Mouse (Mus musculus): Measurements from ENCODE around the gene Ucp3. TPM values are rescaled to one million over a fixed set of nuclear protein-coding genes. Genes with fewer than 3 reads are reported as not detected.
"Not testable (repeated sequence)": the region's sequence is repeated elsewhere in the genome, so short reads cannot be mapped to it uniquely, and the experiment has no call there.

The Ucp3 gene
- total RNA-seq, 2 experiments from 2014 or later: 2.3 to 2.8 TPM

DNA sequence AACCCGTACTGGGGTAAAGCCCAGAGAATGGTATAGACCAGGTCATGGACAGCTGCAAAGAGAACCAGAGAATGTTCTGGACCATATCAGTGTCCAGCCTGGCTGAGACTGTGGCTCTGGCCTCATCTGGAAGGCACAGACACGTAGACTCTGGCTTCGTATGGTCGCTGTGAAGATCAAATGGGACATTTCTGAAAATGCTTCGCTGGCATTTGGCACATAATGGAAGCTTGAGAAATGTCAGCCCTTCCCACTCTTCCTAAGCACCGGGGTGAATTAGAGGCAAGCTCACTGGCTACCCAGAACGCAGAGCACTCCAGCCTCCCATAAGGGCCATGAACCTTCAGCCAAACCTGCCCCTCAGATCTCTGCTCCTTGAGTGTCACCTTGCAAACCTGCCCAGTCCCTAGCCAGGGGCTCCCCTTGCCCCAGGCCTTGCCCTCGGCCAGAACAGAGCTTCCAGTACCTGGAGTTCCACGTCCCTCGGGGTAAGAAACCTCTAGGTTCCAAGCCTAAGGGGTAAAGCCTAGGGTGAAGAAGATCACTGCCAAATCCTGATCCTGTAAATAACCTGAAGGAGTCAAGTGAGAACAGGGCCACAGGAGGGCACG lies 1.9 kb upstream of the Ucp3 start:
- intact Hi-C loops (cut with DNase I): no loop called here
- DNase-seq (ENCODE audit: low spot score in 2 of 2): no peak

DNA sequence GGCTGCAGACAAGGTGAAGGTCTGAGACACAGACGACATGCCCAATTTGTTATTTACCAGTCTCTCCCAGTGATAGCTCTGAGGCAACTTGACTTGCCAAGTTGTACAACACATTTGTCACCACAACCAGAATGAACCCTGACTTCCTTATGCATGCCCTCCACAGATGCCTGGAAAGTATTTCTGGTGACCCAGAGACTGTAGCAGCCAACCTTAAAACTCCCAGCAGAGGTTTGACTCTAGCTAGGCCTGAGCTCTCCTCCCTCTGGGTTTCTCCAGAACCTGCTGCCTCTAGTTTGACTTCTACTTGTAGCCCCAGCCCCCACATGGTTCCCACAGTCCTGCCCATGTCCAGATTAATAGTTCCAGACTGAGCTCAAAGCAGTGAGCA lies 1.4 kb upstream of the Ucp3 start:
- intact Hi-C loops (cut with DNase I): no loop called here
- DNase-seq (ENCODE audit: low spot score in 2 of 2): no peak

DNA sequence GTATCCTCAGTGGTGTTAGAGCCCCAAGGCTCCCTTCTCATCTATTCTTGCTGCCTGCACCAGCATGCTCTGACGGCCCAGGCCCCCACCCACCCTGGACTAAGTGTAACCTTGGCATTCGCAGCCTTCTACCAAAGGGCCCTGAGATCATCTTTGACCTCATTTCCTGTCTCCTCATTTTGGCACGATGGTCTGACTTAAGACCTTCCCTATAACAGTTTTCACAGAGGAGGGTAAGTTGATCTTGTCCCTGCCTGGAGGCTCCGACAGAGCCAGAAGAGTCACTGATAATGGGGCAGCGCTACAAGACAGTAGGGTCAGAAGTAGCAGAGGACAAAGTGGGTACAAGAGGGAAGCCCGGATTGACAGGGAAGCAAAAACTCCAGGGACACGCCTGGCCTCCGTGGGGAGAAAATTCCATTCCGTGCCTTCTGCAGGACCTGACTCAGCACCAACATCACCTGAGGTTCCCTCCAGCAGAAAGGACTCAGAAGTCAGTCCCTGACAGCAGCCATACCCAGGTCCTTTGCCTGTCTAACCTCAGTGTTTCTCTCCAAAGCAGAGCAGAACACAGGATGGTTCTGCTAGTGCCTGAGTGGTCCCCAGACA lies 1.2 kb downstream of the Ucp3 start:
- no peak for DNase-seq (ENCODE audit: low spot score in 2 of 2)
- intact Hi-C loops (cut with DNase I): no loop called here

- DNase-seq (ENCODE audit: low spot score in 2 of 2): no peak
- intact Hi-C loops (cut with DNase I): no loop called here
These were observed 1.9 kb downstream of the Ucp3 start for GRCm38 (mm10) chr7:100474680-100475079.

- DNase-seq (ENCODE audit: low spot score in 2 of 2): no peak
- intact Hi-C loops (cut with DNase I): no loop called here
These were observed 6.5 kb downstream of the Ucp3 start for GRCm38 (mm10) chr7:100479100-100479822.

- intact Hi-C loops (cut with DNase I): no loop called here
- DNase-seq (ENCODE audit: low spot score in 2 of 2): no peak
These were observed 7.0 kb downstream of the Ucp3 start for GRCm38 (mm10) chr7:100479823-100480164.

DNA sequence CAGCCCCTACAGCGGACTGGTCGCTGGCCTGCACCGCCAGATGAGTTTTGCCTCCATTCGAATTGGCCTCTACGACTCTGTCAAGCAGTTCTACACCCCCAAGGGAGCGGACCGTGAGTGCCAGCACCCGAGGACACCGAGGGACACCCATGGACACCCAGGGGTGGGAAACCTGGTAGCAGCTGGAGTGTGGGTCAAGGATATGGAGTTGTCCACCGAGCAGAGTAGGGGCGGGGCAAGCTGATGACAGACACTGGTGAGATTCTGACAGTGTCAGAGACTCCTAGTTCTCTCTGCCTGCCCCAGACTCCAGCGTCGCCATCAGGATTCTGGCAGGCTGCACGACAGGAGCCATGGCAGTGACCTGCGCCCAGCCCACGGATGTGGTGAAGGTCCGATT lies 7.4 kb downstream of the Ucp3 start:
- intact Hi-C loops (cut with DNase I): no loop called here
- DNase-seq (ENCODE audit: low spot score in 2 of 2): no peak

DNA sequence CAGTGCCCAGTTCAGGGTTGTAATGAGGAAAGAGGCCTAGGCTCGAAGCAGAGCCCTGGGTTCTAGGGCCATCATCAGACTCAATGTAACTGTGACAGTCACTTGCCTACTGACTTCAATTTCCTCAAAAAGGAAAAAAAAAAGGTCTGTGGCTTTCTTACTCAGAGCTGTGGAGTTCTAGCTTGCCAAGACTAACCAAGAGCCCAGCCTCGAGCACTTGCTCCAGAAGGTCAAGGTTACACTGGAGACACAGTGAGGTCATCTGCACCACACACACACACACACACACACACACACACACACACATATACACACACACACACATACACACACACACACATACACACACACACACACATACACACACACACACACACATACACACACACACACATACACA lies 9.3 kb downstream of the Ucp3 start:
- intact Hi-C loops (cut with DNase I); DNase-seq (ENCODE audit: low spot score in 2 of 2): not testable (repeated sequence)

- no peak for DNase-seq (ENCODE audit: low spot score in 2 of 2)
- intact Hi-C loops (cut with DNase I): no loop called here
These were observed 11.7 kb downstream of the Ucp3 start for GRCm38 (mm10) chr7:100484493-100484892.

DNA sequence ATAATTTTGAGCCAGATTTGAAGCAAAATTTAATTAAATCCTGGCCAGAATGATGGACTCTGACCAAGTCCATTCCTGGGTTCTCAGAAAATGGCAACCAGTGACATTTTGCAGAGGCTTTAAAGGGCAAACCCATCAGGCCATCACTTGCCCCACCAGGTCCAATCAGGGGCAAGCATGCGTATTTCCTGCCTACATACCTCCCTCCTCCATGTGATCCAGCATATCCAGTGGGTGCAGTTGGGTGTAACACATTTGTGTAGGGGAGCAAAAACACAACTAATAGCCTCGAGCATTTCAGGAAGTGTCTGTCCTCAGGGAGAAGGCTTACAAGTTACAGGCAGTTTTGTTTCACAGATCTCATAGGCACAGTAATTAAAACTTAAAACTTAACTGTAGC lies 14.5 kb downstream of the Ucp3 start:
- DNase-seq (ENCODE audit: low spot score in 2 of 2): no peak
- intact Hi-C loops (cut with DNase I): no loop called here

GRCm38 (mm10) chr7:100488474-100489048 lies 15.8 kb downstream of the Ucp3 start:
- DNase-seq (ENCODE audit: low spot score in 2 of 2): no peak
- intact Hi-C loops (cut with DNase I): no loop called here

GRCm38 (mm10) chr7:100492391-100493116 lies 19.8 kb downstream of the Ucp3 start:
- no peak for DNase-seq (ENCODE audit: low spot score in 2 of 2)
- intact Hi-C loops (cut with DNase I): no loop called here

DNA sequence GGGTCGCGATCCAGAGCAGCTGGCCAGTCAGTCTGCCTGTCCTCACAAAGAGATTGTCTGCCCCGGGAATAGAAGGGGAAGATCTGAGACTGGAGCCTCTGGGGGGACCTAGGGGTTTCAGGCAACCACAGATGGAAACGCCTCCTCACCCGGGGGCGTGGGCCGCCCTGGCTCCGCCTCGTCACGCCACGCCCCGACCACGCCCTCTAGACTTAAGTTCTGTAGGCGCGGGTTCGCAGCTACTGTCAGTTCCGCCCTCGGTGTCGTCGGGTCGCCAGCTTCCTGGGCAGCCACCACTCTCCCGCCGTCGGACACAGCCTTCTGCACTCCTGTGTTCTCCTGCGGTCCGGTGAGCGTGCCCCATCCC lies 20.3 kb downstream of the Ucp3 start, which contains the start of gene Ucp2:
Gene Ucp2, plus strand, starts transcription at position 221 of the 367 bp plus-strand sequence.
- DNase-seq (ENCODE audit: low spot score in 2 of 2): peak; percentile 48 to 57
- intact Hi-C loops (cut with DNase I): no loop called here

GRCm38 (mm10) chr7:100493484-100494414 lies 21.0 kb downstream of the Ucp3 start:
- intact Hi-C loops (cut with DNase I): no loop called here
- no peak for DNase-seq (ENCODE audit: low spot score in 2 of 2)

- DNase-seq (ENCODE audit: low spot score in 2 of 2): no peak
- intact Hi-C loops (cut with DNase I): no loop called here
These were observed 21.6 kb downstream of the Ucp3 start for GRCm38 (mm10) chr7:100494415-100494831.

GRCm38 (mm10) chr7:100495042-100495441 lies 22.3 kb downstream of the Ucp3 start:
- no peak for DNase-seq (ENCODE audit: low spot score in 2 of 2)
- intact Hi-C loops (cut with DNase I): no loop called here

GRCm38 (mm10) chr7:100495581-100496251 lies 22.9 kb downstream of the Ucp3 start:
- intact Hi-C loops (cut with DNase I): no loop called here
- DNase-seq (ENCODE audit: low spot score in 2 of 2): peak; percentile 67 to 72

GRCm38 (mm10) chr7:100496371-100496770 lies 23.6 kb downstream of the Ucp3 start:
- intact Hi-C loops (cut with DNase I): no loop called here
- no peak for DNase-seq (ENCODE audit: low spot score in 2 of 2)

DNA sequence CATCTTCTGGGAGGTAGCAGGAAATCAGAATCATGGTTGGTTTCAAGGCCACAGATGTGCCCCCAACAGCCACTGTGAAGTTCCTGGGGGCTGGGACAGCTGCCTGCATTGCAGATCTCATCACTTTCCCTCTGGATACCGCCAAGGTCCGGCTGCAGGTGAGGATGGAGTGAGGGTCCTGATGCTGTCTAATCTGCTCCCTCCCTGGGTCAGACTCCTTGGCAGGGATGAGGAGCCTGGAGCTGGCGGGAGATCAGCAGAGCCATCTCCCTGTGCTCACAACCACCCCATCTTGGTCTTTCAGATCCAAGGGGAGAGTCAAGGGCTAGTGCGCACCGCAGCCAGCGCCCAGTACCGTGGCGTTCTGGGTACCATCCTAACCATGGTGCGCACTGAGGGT lies 24.0 kb downstream of the Ucp3 start:
- intact Hi-C loops (cut with DNase I): no loop called here
- DNase-seq (ENCODE audit: low spot score in 2 of 2): no peak
